Mouse (Mus musculus) urinary bladder, adult 2 months (tissue): Measurements from ENCODE around the gene Phpt1. TPM values are rescaled to one million over a fixed set of nuclear protein-coding genes. Genes with fewer than 3 reads are reported as not detected.

Experiments used
- DNase-seq: peaks from one replicate; pipeline ENCODE4 v3.0.0; 2022; ENCODE audit warnings: low spot score
- polyA plus RNA-seq: library from polyadenylated mRNA; depleted of rRNA; stranded (reverse); fragments of >200 nt; gene quantifications from 2 replicates; pipeline ENCODE4 v1.2.3, GENCODE M21; 2012; rRNA removed

The Phpt1 gene
- polyA plus RNA-seq: 64.2 and 75.6 TPM in 2 replicates

DNA sequence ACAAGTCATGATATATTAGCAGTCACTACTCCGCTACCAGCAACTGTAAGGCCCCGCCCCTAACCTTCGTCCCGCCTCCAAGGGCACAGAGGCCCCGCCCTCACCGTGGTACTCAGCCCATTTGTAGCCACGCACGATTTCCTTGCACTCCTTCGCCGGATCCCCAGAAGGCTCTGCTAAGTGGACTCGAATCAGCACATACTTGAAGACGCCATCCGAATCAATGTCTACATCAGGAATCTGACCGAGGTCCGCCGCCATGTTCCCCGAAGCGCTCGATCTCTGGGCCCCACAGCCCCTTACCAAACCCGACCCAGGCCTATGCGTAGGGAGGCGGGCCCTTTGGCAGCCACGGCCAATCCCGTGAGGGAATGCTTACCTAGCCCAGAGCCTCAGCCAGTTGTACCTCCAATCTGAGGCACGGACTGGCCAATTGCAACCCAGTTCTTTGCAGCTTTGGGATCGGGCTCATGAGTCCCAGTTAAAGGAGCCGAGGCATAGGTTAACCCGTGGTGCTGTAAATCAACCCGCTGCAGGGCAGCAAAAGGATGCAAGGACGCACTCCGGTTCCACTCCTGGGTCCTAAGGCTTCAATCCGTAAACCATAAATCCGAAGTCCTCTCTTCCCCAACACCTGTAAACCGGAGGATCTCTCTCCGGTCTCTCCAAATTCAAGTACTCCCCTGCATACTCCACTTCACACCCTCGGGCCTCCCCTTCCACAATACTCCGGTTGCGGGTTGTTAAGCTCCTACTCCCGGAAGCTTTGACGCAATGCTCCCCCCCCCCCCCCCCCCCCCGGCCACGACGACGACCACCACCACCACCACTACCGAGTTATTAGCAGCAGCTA is at the start of gene Phpt1, which contains the start of gene Mamdc4:
Phpt1 (minus strand) TSS at position 646 of the 853 bp plus-strand sequence.
Mamdc4 (minus strand) TSS at position 267 of the 853 bp plus-strand sequence.
- peak; percentile 90 for DNase-seq

DNA sequence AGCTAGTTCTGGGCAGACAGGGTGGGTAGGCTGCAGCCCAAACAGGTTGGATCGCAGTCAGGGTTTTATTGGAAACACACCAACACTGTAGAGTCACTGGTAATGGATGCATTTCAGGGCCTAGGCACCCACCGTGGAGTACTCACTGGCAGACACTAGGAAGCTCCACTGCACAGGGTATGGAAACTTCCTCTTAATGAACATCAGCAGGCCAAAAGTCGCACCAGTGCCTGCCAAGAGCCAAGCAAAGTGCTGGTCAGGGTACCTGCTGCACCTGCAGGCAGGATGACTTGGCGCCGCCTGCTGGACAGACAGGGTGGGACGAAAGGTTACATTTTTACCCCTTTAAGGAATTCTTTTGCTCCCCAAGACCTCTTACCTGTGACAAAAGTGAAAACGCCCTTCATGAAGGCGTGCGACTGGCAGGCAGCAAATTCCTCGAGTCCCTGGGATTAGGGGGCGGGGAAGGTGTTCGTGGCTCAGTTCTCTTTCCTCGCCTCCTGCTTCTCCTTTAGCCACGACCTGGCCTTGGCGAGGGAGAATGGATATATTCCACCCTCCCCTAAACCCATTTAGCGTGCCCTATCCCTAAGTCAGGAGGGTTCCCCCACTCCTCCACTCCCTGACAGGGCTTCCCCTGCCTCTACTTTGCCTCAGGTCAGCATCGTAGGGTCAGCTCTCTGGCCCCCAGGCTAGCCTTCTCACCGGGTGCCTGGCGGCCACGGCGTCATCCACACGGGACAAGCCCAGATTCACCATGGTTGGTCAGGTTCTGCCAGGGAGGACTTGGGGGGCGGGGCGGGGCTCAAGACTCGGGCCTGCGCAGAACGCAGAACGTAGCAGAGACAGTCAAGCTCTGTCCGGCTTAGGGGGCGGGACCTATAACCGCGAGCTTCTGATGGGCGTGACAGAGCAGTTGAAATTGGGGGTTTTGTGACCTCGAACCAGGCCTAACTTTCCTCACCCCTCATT is 46.5 kb upstream of the Phpt1 start, which contains the start of gene Tmem141:
Tmem141 (minus strand) TSS at position 777 of the 972 bp plus-strand sequence.
- peak; percentile 63 for DNase-seq

GRCm38 (mm10) chr2:25620852-25621228 is 45.8 kb upstream of the Phpt1 start:
- no peak for DNase-seq

DNA sequence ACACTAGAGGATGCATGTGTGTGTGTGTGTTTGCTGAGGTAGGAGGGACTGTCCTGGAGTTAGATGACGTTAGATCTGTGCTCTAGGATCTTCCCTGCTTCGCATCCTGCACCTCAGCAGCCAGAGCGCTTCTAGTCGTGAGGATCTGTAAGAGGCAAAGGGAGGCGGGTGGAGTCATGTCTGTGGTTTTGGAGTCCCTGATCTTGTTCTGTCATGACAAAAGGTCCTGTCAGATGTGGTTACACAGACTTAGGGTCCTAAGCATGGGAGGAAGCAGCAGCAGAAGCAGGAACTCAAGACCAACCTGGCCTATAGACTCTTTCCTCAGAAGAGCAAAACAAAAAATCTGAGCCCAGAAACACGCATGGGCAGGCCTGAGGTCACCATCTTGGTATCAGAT is 45.4 kb upstream of the Phpt1 start:
- no peak for DNase-seq

- no peak for DNase-seq
These were observed 42.6 kb upstream of the Phpt1 start, which contains the start of gene Ccdc183 for GRCm38 (mm10) chr2:25617578-25617977. Gene Ccdc183, minus strand, starts transcription at chr2:25617678.

DNA sequence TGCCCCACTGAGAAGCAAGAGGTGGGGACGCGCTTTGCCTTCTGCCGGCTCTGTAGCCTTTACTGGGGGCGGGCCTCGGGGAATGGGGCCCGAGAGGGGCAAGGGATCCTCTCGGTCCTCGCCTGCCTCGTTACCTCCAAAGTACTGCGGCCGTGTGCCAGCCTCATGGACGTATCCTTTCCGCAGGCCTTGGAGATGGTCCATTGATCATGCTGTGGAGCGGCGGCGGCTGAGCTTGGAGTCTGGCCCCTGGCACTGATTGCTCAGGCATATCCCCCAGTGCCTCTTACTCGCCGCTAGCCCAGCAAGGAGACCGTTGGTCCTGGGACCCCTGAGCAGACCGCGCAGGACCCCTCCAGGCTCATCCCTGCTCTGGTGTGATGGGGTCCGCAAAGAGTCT is 41.4 kb upstream of the Phpt1 start:
- DNase-seq: no peak

DNA sequence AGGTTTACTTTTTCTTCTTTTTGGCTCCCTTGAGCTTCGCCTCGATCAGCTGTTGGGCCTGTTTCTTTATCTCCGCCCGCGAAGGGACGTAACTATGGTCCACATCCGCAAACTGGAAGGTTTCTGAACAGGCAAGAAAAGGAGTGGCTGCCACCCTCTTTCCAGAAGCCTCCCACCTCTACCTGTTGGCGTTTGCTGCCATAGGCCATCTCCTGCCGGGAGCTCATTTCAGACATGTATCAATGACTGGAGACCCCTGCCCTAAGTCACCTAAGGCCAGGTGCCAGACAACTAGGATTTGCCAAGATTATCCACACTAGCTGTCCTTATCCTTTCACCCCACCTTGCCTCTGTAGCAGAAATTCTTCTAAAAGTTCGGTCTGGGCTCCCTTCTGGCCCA is 33.6 kb upstream of the Phpt1 start:
- DNase-seq: no peak

GRCm38 (mm10) chr2:25607761-25608622 is 33.0 kb upstream of the Phpt1 start, which contains the start of gene Rabl6:
Gene Rabl6, minus strand, starts transcription at chr2:25608521.
- peak; percentile 88 for DNase-seq

DNA sequence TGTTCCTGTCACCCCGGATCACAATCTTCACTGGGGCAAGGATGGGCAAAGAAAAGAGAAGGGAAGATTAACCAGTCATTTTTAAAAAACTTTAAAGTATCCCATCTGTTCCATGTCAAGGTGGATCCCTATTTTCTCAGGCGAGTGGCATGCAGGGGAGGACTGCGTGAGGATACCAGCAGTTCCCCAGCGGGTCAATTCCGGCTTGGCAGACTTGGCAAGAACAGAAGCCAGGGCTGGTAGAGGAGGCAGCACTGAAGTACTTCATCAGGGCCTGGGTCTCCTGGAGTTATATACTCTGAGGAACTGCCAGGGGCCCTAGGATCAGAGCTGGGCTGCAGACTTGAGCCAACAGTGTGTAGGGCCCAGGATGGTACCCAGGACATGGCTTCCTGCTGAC is 27.5 kb upstream of the Phpt1 start:
- no peak for DNase-seq

DNA sequence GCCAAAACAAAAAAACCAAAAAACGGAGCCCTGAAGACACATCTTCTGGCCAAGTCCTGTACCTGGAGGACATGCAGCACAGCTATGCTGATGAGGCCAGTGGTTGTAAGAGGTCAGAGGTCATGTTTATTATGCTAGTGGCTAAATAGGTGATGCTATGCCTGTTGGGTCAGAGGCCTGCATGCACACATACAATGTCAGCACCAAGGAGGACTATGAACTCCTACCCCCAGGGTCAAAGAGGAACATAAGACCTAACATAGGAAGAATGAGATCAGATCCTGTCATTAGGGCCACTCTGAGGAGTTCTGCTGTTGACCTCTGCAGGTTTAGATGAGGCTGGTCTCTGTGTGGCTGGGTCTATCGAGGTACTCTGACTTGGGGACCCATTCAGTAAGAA is 25.0 kb upstream of the Phpt1 start:
- no peak for DNase-seq

- DNase-seq: no peak
These were observed 23.7 kb upstream of the Phpt1 start for GRCm38 (mm10) chr2:25598749-25599148.

- no peak for DNase-seq
These were observed 21.9 kb upstream of the Phpt1 start for GRCm38 (mm10) chr2:25596765-25597510.

DNA sequence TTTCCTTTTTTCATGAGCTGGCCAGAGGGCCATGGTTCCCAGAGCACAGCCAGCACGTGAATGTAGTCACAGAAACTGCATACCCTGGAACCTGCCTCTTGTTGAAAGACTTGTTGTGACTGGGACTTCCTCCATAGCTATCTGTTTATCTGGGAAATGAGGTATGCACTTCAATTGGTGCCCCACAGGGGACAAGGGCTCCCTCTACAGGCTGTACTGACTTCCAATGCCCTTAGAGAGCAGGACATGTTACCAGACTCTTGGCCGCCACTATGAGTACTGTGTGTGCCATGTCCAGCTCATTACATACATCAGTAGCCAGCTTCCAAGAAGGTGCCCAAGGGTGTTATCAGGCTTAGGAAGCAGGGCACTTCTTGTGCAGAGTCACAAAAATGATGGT is 16.8 kb upstream of the Phpt1 start:
- no peak for DNase-seq

GRCm38 (mm10) chr2:25588227-25588907 is 13.3 kb upstream of the Phpt1 start:
- no peak for DNase-seq

DNA sequence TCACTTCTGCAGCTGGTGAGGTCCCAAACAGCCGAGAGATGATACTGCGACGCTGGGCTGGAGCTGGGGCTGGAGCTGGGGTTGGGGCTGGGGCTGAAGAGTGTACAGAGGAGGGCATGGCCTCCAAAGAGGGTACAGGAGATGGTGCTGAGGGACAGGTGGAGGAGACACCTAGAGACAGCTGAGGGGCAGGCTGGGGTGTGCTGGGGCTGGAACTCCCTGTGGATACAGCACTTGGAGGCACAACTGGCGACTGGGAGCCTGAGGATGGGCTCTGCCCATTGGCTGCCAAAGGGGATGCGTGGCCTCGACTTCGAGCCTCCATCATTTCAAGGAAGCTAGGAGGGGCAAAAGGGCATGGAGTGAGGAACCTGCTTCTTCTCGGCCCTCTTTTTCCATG is 12.3 kb upstream of the Phpt1 start:
- no peak for DNase-seq

GRCm38 (mm10) chr2:25585601-25586000 is 10.6 kb upstream of the Phpt1 start:
- no peak for DNase-seq

GRCm38 (mm10) chr2:25584856-25585255 is 9.8 kb upstream of the Phpt1 start:
- no peak for DNase-seq

DNA sequence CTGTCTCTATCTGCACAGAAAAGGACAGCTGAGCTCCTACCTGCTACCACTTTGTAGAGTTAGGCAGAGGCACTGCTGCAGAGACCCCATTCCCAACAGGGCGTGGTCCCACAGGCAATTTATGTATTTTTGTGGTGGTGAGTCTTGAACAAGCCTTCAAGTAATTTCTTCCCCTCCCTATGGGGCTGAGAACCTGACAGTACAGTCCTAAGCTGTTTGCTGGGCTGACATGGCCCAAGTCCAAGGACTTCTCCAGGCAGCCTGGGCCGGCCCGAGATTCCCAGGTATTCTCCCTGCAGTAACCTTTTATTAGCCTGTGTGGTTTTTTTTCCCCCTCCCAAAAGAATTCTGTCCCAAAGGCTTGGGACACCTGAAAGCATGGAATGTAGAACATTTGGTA is 9.1 kb upstream of the Phpt1 start:
- no peak for DNase-seq

DNA sequence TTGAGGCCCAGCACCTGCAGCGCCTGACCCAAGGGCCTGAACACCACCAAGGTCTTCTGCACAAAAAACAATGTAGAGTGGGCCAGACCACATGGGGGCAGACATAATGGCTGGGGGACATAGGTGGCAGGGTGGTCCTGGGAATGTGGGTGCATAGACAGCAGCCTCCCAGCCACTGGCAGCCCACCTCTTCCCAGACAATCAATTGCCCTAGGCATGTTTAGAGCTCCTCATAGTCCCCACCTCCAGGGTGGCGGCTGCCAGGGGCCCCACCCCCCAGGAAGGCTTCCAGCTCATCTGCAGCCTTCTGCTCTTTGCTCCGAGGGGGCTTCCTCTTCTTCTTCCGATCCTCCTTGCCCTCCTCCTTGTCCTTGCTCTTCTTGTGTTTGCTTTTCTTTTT is 8.5 kb upstream of the Phpt1 start:
- DNase-seq: no peak

DNA sequence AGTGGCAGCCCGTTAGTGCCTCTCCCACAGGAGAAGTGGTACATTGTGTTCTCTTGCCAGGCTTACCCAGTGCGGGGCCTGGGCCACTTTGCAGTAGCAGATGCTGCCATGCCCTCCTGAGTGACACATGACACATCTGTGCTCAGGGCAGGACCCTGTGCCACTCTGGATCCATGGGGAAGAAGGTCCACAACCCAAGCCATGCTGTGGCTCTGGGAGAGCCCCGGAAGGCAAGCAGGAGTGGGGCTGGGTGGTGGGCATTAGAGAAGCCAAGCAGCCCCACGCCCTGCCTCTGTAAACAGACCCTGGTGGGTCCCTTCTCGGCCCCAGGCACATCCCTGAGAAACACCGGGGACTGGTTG is 8.1 kb upstream of the Phpt1 start:
- peak; percentile 25 for DNase-seq
